Mouse (Mus musculus) neural tube, postnatal 0 days (tissue): ENCODE measurements around the gene Gstt4. TPM values are rescaled to one million over a fixed set of nuclear protein-coding genes. Genes with fewer than 3 reads are reported as not detected.

Experiments used
- polyA plus RNA-seq: library from polyadenylated mRNA; unstranded; fragments of >200 nt; fragmentation: Nextera tagmentation; extraction: Ambion mirVana; gene quantifications from 2 replicates; pipeline ENCODE4 v1.2.1, GENCODE M21; 2015

The Gstt4 gene
- not detected in 2 replicates for polyA plus RNA-seq

DNA sequence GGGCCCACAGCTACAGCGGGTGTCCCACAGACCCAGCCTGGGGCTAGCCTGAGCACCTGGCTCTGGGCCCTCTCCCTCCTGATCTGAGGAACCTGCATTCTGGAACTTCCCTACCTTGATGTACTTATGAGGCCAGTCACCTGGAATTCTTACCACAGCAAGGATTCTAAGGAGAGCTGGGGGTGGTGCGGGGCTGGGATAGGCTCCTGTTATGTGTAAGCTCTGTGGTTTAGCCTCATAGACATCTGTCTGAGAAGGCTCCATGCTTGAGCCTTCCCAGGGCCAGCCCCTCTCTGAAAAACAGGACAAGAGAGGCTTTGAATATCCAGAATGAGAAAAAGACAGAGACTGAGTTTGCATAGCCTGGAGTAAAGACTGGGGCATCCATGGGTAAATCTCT lies at the start of gene Gstt4:
TSS of gene Gstt4 (minus strand) at position 101 of the 400 bp plus-strand sequence.

DNA sequence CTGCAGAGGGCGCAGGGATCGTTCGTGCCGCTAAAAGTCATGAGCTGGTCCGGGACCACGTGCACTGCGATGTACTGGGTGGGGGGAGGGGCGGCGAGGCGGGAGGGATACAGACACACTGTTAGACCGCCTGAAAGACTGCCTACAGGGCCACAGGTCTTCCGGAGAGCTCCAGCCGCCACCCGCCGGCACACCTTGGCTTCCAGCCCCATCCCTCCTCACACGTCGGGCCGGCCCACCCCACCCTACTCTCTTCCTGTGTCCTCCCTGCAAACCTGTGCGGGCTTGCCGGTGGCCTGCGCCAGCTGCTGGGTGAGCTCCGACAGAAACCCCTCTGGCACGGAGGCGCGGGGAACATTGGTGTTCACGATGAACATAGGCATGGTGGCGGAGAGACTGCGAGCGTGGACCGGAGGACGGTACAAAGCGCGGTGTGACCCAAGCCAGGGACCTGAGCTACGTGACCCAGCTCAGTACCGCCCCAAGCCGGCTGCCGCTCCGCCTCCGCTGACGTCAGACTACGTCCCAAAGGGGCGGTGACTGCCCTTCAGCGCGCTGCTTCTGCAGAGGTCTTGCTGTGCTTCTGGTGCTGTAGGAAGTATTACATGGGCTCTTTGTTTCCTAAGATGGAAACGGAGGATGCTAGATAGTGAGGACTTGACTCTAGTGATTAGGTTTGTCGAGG lies 37.6 kb upstream of the Gstt4 start, which contains the start of gene Mif:
TSS of gene Mif (minus strand) at position 455 of the 685 bp plus-strand sequence.

DNA sequence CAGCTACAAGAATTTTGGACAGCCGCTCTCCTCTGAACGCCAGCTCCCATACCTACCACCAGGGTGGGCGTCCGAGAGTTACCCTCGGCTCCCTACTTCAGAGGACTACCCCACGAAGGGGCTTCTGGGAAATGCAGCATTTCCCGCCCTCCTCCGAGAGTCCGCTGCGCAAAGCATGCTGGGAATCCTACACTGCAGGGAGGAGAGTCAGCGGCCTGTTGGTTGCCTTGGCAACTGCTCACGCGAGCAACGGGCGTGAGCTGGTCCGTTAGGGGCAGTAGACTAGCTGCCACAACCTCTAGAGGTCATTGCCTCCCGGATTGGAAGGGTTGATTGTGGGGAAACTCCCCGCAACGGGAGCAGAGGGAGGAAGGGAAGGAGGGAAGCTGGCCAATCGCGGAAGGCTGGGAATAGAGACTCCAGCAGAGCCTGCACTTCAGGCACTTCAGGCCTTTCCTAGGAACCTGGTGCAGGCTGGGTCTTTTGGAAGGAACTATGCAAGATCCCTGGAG lies 15.0 kb upstream of the Gstt4 start, which contains the start of gene Gstt2:
TSS of gene Gstt2 (minus strand) at position 177 of the 512 bp plus-strand sequence.

DNA sequence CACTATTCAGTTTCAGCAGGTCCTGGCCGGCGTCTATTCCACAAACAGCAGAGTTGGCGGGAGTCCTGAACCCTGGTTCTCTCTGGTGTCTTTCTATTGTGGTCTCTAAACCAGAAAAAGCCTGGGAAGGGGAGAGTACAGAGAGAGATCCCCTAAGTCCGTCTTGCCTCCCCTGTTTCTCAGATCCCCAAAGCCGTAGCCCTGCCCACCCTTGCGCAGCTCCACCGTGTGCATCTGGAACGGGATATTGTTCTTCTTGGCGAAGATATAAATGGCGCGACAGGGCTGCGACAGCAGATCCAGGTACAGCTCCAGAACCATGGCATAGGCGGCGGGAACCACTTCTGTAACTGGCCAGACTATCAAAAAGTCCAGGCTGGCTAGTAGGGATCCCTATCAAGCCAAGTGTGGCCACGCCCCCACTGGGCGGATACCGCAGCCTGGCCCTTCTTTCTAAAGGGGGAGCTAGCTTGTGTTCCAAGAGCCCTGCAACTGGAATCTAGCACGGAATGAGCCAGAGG lies 24.1 kb downstream of the Gstt4 start, which contains the start of gene Gstt1:
TSS of gene Gstt1 (minus strand) at position 409 of the 521 bp plus-strand sequence.

DNA sequence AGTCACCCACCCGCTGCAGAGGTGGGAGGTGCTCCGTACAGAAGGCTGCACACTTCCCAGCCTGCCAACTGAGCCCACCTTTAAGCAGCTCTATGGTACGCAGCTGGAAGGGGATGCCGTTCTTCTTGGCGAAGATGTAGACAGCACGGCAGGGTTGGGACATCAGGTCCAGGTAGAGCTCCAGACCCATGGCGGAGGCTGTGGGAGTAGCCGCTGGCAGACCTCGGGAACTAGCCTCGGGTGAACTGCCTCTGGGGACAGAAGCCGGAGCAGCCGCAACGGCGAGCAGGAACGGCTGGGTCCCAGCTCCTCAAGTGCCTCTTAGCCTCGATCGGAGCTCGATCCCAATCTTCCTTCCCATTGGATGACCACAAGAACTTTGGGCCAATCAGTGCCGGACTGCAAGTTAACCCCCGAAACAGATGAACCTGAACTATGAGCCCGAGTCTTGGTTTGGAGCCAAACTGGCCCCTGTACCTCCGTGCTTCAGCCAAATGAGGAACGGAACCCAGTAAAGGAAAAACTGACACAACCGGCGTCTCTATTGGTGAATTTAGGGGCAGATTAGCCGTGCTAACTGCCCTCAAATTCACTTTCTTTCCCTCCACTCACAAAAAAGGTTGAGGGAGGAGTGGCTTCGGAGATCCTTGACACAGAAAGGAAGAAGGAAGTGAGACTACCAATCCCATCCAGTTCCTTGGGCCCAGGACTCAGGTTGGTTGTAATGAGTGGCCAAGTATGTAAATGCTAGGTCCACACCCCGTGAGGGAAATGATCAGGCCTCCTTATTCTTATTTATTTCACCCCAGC lies 41.4 kb downstream of the Gstt4 start, which contains the start of the genes Gm20441 and Gstt3:
TSS of gene Gm20441 (minus strand) at position 186 of the 810 bp plus-strand sequence.
TSS of gene Gstt3 (minus strand) at position 646 of the 810 bp plus-strand sequence.

DNA sequence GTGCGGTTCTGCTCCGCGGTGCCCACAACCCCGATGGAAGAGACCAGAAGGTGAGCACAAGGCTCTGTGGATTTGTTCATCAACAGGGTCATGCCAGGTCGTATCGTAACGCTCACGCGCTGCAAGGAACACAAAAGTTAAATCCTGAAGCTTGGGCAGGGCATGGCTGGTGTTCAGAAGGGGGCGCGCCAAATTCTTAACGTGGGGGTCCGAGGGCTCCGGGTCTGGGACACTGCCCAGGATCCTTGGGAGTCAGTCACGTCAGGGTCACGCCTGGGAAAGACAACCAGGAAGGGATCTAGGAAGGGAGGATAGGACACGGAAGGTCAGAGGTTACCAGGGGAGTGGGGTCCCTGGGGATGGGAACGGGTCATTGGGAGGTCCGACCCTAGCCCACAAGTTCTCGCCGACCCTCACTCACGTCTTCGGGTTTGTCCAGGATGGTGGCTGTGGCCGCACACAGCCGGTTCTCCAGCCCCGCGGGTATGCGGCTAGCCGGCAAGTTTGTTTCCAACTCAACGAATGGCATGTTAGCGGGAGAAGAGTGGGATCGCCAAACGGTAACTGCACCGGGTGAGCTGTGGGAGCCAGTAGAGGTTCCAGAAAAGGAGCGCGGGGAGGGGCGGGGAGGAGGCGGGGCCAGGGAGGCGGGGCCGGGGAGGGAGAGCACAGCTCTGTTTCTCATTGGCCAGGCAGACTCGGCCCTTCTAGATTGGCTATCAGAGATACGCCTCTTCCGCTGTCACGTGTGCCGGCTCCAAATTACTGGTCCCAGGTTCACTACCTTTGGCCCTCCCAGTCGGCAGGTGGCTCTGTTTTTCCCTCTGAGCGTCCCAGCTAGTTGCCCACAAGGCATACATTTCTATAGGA lies 49.3 kb downstream of the Gstt4 start, which contains the start of gene Ddt:
TSS of gene Ddt (minus strand) at position 620 of the 870 bp plus-strand sequence.

Other genes starting within 250 kb of the Gstt4 start
- 1.6 and 1.9 TPM in 2 replicates for gene Ggt5, start 233.2 kb downstream of the Gstt4 start, polyA plus RNA-seq
- gene Susd2, start 178.5 kb downstream of the Gstt4 start, polyA plus RNA-seq, result 24.7 and 25.7 TPM in 2 replicates
- 28.6 and 30.3 TPM in 2 replicates for gene Cabin1, start 58.2 kb downstream of the Gstt4 start, polyA plus RNA-seq
- 128 and 167 TPM in 2 replicates for gene Ddt, start 49.1 kb downstream of the Gstt4 start, polyA plus RNA-seq
- gene Gm20441, start 41.6 kb downstream of the Gstt4 start, polyA plus RNA-seq, result not detected in 2 replicates
- 2.0 and 2.7 TPM in 2 replicates for gene Gstt3, start 41.1 kb downstream of the Gstt4 start, polyA plus RNA-seq
- gene Gstt1, start 24.0 kb downstream of the Gstt4 start, polyA plus RNA-seq, result 20.0 and 24.8 TPM in 2 replicates
- 9.0 and 9.8 TPM in 2 replicates for gene Gstt2, start 14.9 kb upstream of the Gstt4 start, polyA plus RNA-seq
- 1,854 and 1,938 TPM in 2 replicates for gene Mif, start 37.7 kb upstream of the Gstt4 start, polyA plus RNA-seq
- gene Derl3, start 70.9 kb upstream of the Gstt4 start, polyA plus RNA-seq, result 0.65 and 1.5 TPM in 2 replicates
- gene Smarcb1, start 99.1 kb upstream of the Gstt4 start, polyA plus RNA-seq, result 176 and 183 TPM in 2 replicates
- gene Chchd10, start 110.6 kb upstream of the Gstt4 start, polyA plus RNA-seq, result 372 and 376 TPM in 2 replicates
- gene Mmp11, start 114.0 kb upstream of the Gstt4 start, polyA plus RNA-seq, result 10.3 and 10.5 TPM in 2 replicates
- 1.7 and 2.3 TPM in 2 replicates for gene Gm867, start 118.1 kb upstream of the Gstt4 start, polyA plus RNA-seq
- gene Vpreb3, start 120.5 kb upstream of the Gstt4 start, polyA plus RNA-seq, result 1.5 TPM in 1 of 2 replicates, not detected in the other
- gene Gm5134, start 132.0 kb upstream of the Gstt4 start, polyA plus RNA-seq, result not detected in 2 replicates
- gene Zfp280b, start 210.1 kb upstream of the Gstt4 start, polyA plus RNA-seq, result 7.8 and 10.4 TPM in 2 replicates